ENCODE assay signal across 17 mouse cellular contexts in the genomic region with DNA sequence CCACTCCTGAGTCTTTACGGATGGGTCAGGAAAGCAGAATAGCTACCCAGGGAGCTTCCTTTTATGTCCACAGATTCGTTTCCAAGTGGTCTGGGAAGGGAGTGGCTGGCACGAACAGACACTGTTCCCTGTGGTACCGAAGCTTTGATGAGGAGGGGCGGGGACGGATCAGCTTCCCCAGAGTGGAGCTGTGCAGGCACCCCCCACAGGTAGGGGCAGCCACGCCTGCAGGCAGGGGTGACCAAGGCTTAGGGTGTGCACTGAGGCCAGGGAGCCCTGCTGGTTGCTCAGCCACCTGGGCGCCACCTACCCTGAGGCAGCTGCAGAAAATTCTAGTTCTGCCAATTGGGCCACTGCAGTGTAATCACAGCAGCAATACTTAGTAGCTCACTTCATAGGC. TPM values are rescaled to one million over a fixed set of nuclear protein-coding genes. Genes with fewer than 3 reads are reported as not detected.
DNase-seq lines count a peak whose midpoint lies in the region; ATAC-seq and TF ChIP-seq lines count a peak whose summit lies in the region.
"Had no signal": no experiment of that assay in that cellular context is flagged by ENCODE, and none has a peak within 500 bp of the region (broad histone marks: within the 10 kb centered on the region; RNA-seq: fewer than 3 reads in every experiment).

No protein-coding gene starts in this region.

- TF ChIP-seq CTCF in liver, postnatal 0 days (IDR thresholded peaks at IDR 0.05; ENCODE audit: low read depth): no peak
- TF ChIP-seq CTCF in intestine, postnatal 0 days (IDR thresholded peaks at IDR 0.05; ENCODE audit: low read depth): peak; percentile 32

- 27% methylated on average over 8 of the region's 8 CpGs for WGBS in liver, embryonic 12.5 days (ENCODE audit: insufficient replicate concordance)
- 63% methylated on average over 8 of the region's 8 CpGs for WGBS in liver, postnatal 0 days (ENCODE audit: insufficient replicate concordance)
- 19% methylated on average over 8 of the region's 8 CpGs for WGBS in intestine, postnatal 0 days

- no peak for TF ChIP-seq EP300 in liver, postnatal 0 days (IDR thresholded peaks at IDR 0.05; ENCODE audit: low read depth)

- H3K36me3 ChIP-seq in liver, embryonic 12.5 days: no peaks in the 10 kb centered on the region
- H3K36me3 ChIP-seq in liver, postnatal 0 days (replicated peaks; ENCODE audit: insufficient read depth, low read length): no peaks in the 10 kb centered on the region
- H3K36me3 ChIP-seq in intestine, postnatal 0 days (ENCODE audit: control insufficient read depth, insufficient read depth): no peaks in the 10 kb centered on the region
- H3K36me3 ChIP-seq: embryonic facial prominence, embryonic 15.5 days; heart, embryonic 10.5 days; midbrain, embryonic 15.5 days had no signal

- no peak overlapping the region for H3K4me2 ChIP-seq in liver, embryonic 12.5 days
- H3K4me2 ChIP-seq in liver, postnatal 0 days (ENCODE audit: low read depth, low read length): no peak overlapping the region
- peak overlapping the region; percentile 24; the same call in 1 of the 2 replicates for H3K4me2 ChIP-seq in intestine, postnatal 0 days (replicated peaks; ENCODE audit: low read depth)
- H3K4me2 ChIP-seq: embryonic facial prominence, embryonic 15.5 days; midbrain, embryonic 15.5 days had no signal

- peak; percentile 47 for DNase-seq in kidney, adult 18-20 months
- DNase-seq in kidney, adult 11 months: no peak
- DNase-seq in liver, postnatal 0 days: no peak
- peak; percentile 81 for DNase-seq in ES-CJ7 (ENCODE audit: low read depth, low spot score)
- DNase-seq in heart, adult 18-20 months: no peak
- DNase-seq in cerebellum, postnatal 36 days: no peak
- DNase-seq: embryo, embryonic 11 days; gastrocnemius, postnatal 36 days; heart, postnatal 14 days had no signal

- H3K4me1 ChIP-seq in liver, embryonic 12.5 days: peaks cover 14% of the 10 kb centered on the region; the same call in 1 of the 2 replicates
- H3K4me1 ChIP-seq in liver, postnatal 0 days (ENCODE audit: insufficient read depth): peaks cover 21% of the 10 kb centered on the region
- H3K4me1 ChIP-seq in intestine, postnatal 0 days (replicated peaks; ENCODE audit: control insufficient read depth, insufficient read depth, low read length): 0 out of 2 replicates have a peak, but pooled peaks cover 5% of the 10 kb centered on the region
- H3K4me1 ChIP-seq: midbrain, embryonic 15.5 days had no signal

- H3K27ac ChIP-seq in liver, embryonic 12.5 days: no peak overlapping the region
- no peak overlapping the region for H3K27ac ChIP-seq in liver, postnatal 0 days (ENCODE audit: low read depth)
- H3K27ac ChIP-seq in intestine, postnatal 0 days (ENCODE audit: low read depth, low read length): peak overlapping the region; percentile 50; the same call in 1 of the 2 replicates
- H3K27ac ChIP-seq: embryonic facial prominence, embryonic 15.5 days; heart, embryonic 10.5 days; hindbrain, postnatal 0 days; liver, embryonic 14.5 days; midbrain, embryonic 15.5 days had no signal

- H3K4me3 ChIP-seq in liver, embryonic 12.5 days: no peak overlapping the region
- H3K4me3 ChIP-seq in liver, postnatal 0 days (ENCODE audit: low read depth, low read length): no peak overlapping the region
- H3K4me3 ChIP-seq in intestine, postnatal 0 days (ENCODE audit: low read depth, low read length): no peak overlapping the region
- H3K4me3 ChIP-seq: embryonic facial prominence, embryonic 15.5 days; heart, embryonic 10.5 days; midbrain, embryonic 15.5 days had no signal

- 0 out of 2 replicates have a peak, but pooled peaks have one; percentile 28 for ATAC-seq in liver, embryonic 12.5 days
- ATAC-seq in liver, postnatal 0 days: no peak
- ATAC-seq in intestine, postnatal 0 days: peak; percentile 42
- ATAC-seq: hindbrain, postnatal 0 days; midbrain, embryonic 15.5 days had no signal

- H3K9me3 ChIP-seq in liver, embryonic 12.5 days (replicated peaks): no peaks in the 10 kb centered on the region
- no peaks in the 10 kb centered on the region for H3K9me3 ChIP-seq in liver, postnatal 0 days (ENCODE audit: low read length)
- no peaks in the 10 kb centered on the region for H3K9me3 ChIP-seq in intestine, postnatal 0 days (ENCODE audit: control insufficient read depth)
- H3K9me3 ChIP-seq: embryonic facial prominence, embryonic 15.5 days; heart, embryonic 10.5 days; midbrain, embryonic 15.5 days had no signal

- H3K9ac ChIP-seq in liver, embryonic 12.5 days: no peak overlapping the region
- H3K9ac ChIP-seq in liver, postnatal 0 days (replicated peaks): no peak overlapping the region
- no peak overlapping the region for H3K9ac ChIP-seq in intestine, postnatal 0 days (ENCODE audit: low read depth, low read length)
- H3K9ac ChIP-seq: embryonic facial prominence, embryonic 15.5 days; liver, embryonic 14.5 days; midbrain, embryonic 15.5 days had no signal

- no peaks in the 10 kb centered on the region for H3K27me3 ChIP-seq in liver, embryonic 12.5 days (replicated peaks)
- no peaks in the 10 kb centered on the region for H3K27me3 ChIP-seq in liver, postnatal 0 days (ENCODE audit: insufficient read depth, low read length)
- no peaks in the 10 kb centered on the region for H3K27me3 ChIP-seq in intestine, postnatal 0 days (replicated peaks; ENCODE audit: control insufficient read depth, insufficient read depth, low read length)
- H3K27me3 ChIP-seq: CH12.LX; embryonic facial prominence, embryonic 15.5 days; midbrain, embryonic 15.5 days had no signal

RNA-seq across cellular contexts. Expression of a gene that starts 29.5 kb away (rescaled TPM):
- polyA plus RNA-seq in liver, embryonic 12.5 days (2016; fragmentation: Nextera tagmentation; extraction: Ambion mirVana): 10.7 and 11.4 TPM in 2 replicates
- polyA plus RNA-seq in liver, postnatal 0 days (2015; fragmentation: Nextera tagmentation; extraction: Ambion mirVana): 25.0 and 28.8 TPM in 2 replicates
- 82.1 and 88.1 TPM in 2 replicates for polyA plus RNA-seq in intestine, postnatal 0 days (2015; fragmentation: Nextera tagmentation; extraction: Ambion mirVana)
- 1 to 10 TPM in 1 of 2 experiments, not detected in 1; 1.4 TPM for total RNA-seq in heart, adult 18-20 months (2021)

RNA-seq across cellular contexts. Expression of a gene that starts 50.2 kb away (rescaled TPM):
- 6.0 and 6.4 TPM in 2 replicates for polyA plus RNA-seq in liver, embryonic 12.5 days (2016; fragmentation: Nextera tagmentation; extraction: Ambion mirVana)
- 1.5 and 1.8 TPM in 2 replicates for polyA plus RNA-seq in liver, postnatal 0 days (2015; fragmentation: Nextera tagmentation; extraction: Ambion mirVana)
- 1.7 and 1.9 TPM in 2 replicates for polyA plus RNA-seq in intestine, postnatal 0 days (2015; fragmentation: Nextera tagmentation; extraction: Ambion mirVana)
- 10 to 100 TPM in 1 of 2 experiments, 1 to 10 TPM in 1; 10.0 to 10.8 TPM for total RNA-seq in heart, adult 18-20 months (2021)

RNA-seq across cellular contexts. Expression of a gene that starts 59.4 kb away (rescaled TPM):
- polyA plus RNA-seq in liver, embryonic 12.5 days (2016; fragmentation: Nextera tagmentation; extraction: Ambion mirVana): 4.0 and 7.1 TPM in 2 replicates
- polyA plus RNA-seq in liver, postnatal 0 days (2015; fragmentation: Nextera tagmentation; extraction: Ambion mirVana): 7.2 and 7.3 TPM in 2 replicates
- 8.8 and 9.2 TPM in 2 replicates for polyA plus RNA-seq in intestine, postnatal 0 days (2015; fragmentation: Nextera tagmentation; extraction: Ambion mirVana)
- total RNA-seq in heart, adult 18-20 months (2021): 100 to 1,000 TPM; 123 to 131 TPM

Comparison
In these comparisons a context has a peak if more than half of its experiments do, and no peak if none do; other contexts are left out.
1. DNase-seq: peak in kidney, adult 18-20 months (single experiment) and ES-CJ7 (single experiment); none in kidney, adult 11 months (single experiment), liver, postnatal 0 days (single experiment), heart, adult 18-20 months (0 of 2) and cerebellum, postnatal 36 days (0 of 2).